Mouse (Mus musculus): ENCODE results near the gene Wars. TPM values are rescaled to one million over a fixed set of nuclear protein-coding genes. Genes with fewer than 3 reads are reported as not detected.

The Wars gene
- polyA plus RNA-seq, 1 experiment, result 80.1 TPM

- H3K27ac ChIP-seq (ENCODE audit: insufficient read depth, low read length), result no peak overlapping the region
- 0 out of 2 replicates have a peak, but pooled peaks cover 2% of the 10 kb centered on the region for H3K4me1 ChIP-seq (ENCODE audit: control insufficient read depth, insufficient read depth, low read length)
- TF ChIP-seq POLR2A (IDR thresholded peaks at IDR 0.05; ENCODE audit: low read depth, low read length) (no peak), CTCF (IDR thresholded peaks at IDR 0.05; ENCODE audit: borderline replicate concordance, insufficient read depth, low read length) (no peak)
- H3K4me3 ChIP-seq (ENCODE audit: insufficient read depth, low read length), result no peak overlapping the region
Observed at GRCm38 (mm10) chr12:108842663-108843062, 51.3 kb downstream of the Wars start.

DNA sequence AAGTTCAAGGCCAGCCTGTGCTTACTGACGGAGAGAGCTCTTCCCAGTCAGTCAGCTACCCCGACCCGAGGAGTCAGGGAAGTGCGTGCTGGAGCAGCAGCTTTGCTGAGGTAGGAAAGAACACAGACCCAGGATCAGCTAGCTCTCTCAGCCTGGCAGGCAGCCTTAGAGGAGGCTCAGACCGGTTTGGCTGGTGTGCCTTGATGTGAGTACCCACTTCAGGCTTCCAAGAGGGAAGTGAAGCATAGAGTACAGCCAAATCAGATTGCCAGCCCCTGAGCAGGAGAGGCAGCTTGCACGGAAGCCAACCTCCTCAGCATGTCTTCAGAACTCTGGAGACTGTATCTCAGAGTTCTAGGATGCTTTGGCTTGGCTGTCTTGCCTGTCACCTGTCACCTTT is 52.8 kb downstream of the Wars start:
- Histone ChIP-seq H3K4me1 (ENCODE audit: control insufficient read depth, insufficient read depth, low read length) (peaks cover 3% of the 10 kb centered on the region; the same call in 1 of the 2 replicates), H3K4me3 (ENCODE audit: insufficient read depth, low read length) (no peak overlapping the region), H3K27ac (ENCODE audit: insufficient read depth, low read length) (no peak overlapping the region)
- TF ChIP-seq CTCF (IDR thresholded peaks at IDR 0.05; ENCODE audit: borderline replicate concordance, insufficient read depth, low read length) (no peak), POLR2A (IDR thresholded peaks at IDR 0.05; ENCODE audit: low read depth, low read length) (no peak)

DNA sequence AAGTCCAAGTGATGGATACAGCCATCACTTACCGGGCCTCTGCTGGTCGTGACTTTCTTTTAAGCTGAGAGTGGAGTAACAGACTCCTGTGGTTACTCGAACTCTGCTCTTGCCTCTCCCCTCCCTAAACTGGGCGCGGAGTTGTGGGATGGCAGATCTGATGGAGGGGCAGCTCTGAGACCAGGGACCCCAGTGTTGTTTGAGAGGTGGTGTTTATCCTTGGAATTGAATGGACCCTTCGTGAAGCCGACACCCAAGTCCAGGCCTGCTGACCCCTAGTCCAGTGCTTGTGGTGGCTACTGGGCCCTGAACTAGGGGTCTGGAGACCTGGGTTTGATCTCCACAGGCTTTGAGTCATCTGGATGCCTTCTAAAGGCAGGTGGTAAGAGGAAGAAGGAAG is 57.3 kb downstream of the Wars start:
- no peak for TF ChIP-seq CTCF (IDR thresholded peaks at IDR 0.05; ENCODE audit: borderline replicate concordance, insufficient read depth, low read length)
- TF ChIP-seq POLR2A (IDR thresholded peaks at IDR 0.05; ENCODE audit: low read depth, low read length), result no peak
- peaks cover 10% of the 10 kb centered on the region; the same call in 1 of the 2 replicates for H3K4me1 ChIP-seq (ENCODE audit: control insufficient read depth, insufficient read depth, low read length)
- peak overlapping the region; percentile 66 for H3K4me3 ChIP-seq (ENCODE audit: insufficient read depth, low read length)
- H3K27ac ChIP-seq (ENCODE audit: insufficient read depth, low read length), result no peak overlapping the region

- Histone ChIP-seq H3K4me1 (ENCODE audit: control insufficient read depth, insufficient read depth, low read length) (peaks cover 12% of the 10 kb centered on the region; the same call in 1 of the 2 replicates), H3K4me3 (ENCODE audit: insufficient read depth, low read length) (peak within 1 kb of the TSS; percentile 66), H3K27ac (ENCODE audit: insufficient read depth, low read length) (peak within 1 kb of the TSS; percentile 81)
- TF ChIP-seq POLR2A (IDR thresholded peaks at IDR 0.05; ENCODE audit: low read depth, low read length) (peak; percentile 91), CTCF (IDR thresholded peaks at IDR 0.05; ENCODE audit: borderline replicate concordance, insufficient read depth, low read length) (no peak)
Observed at GRCm38 (mm10) chr12:108835840-108836409, 58.0 kb downstream of the Wars start, which contains the start of the genes Slc25a29 and Slc25a47. Slc25a29 (minus strand) TSS chr12:108835883. Slc25a47 (plus strand) TSS chr12:108836046.

DNA sequence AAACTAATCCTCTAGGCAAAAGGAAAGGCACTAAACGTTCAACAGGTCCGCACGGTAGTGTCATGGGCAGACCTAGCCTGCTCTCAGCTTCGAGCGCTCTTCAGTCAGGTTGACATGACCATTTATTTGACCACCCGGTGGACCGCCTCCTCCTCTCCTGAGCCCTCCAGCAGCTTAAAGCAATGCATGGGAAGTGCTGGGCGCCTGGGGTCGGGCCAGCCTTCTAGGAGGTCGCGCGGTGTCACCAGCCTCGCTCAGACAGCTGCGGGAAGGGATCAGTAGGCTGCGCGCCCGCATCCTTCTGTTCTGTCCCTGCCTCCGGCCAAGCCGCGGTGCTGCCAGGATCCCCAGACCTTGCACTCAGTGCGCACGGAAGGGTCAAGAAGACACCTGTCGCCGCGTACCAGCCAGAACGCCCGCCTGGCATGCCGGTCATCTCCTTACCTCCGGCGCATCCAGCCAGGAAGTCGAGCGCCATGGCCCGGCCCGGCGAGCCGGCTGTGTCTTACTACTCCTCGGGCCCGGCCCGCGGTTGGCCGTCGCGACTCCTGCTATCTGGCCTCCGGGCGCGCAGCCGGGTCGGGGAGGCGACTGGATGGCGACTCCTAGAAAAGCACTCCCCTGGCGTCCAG is 58.6 kb downstream of the Wars start:
- no peak; the same call in 1 of the 2 replicates for TF ChIP-seq POLR2A (IDR thresholded peaks at IDR 0.05; ENCODE audit: low read depth, low read length)
- no peak for TF ChIP-seq CTCF (IDR thresholded peaks at IDR 0.05; ENCODE audit: borderline replicate concordance, insufficient read depth, low read length)
- peaks cover 12% of the 10 kb centered on the region; the same call in 1 of the 2 replicates for H3K4me1 ChIP-seq (ENCODE audit: control insufficient read depth, insufficient read depth, low read length)
- peak overlapping the region; percentile 44 for H3K4me3 ChIP-seq (ENCODE audit: insufficient read depth, low read length)
- H3K27ac ChIP-seq (ENCODE audit: insufficient read depth, low read length), result no peak overlapping the region

- peaks cover 12% of the 10 kb centered on the region; the same call in 1 of the 2 replicates for H3K4me1 ChIP-seq (ENCODE audit: control insufficient read depth, insufficient read depth, low read length)
- TF ChIP-seq POLR2A (IDR thresholded peaks at IDR 0.05; ENCODE audit: low read depth, low read length) (no peak), CTCF (IDR thresholded peaks at IDR 0.05; ENCODE audit: borderline replicate concordance, insufficient read depth, low read length) (no peak)
- H3K27ac ChIP-seq (ENCODE audit: insufficient read depth, low read length), result no peak overlapping the region
- peak overlapping the region; percentile 44; the same call in 1 of the 2 replicates for H3K4me3 ChIP-seq (ENCODE audit: insufficient read depth, low read length)
Observed at GRCm38 (mm10) chr12:108834786-108835185, 59.2 kb downstream of the Wars start.

DNA sequence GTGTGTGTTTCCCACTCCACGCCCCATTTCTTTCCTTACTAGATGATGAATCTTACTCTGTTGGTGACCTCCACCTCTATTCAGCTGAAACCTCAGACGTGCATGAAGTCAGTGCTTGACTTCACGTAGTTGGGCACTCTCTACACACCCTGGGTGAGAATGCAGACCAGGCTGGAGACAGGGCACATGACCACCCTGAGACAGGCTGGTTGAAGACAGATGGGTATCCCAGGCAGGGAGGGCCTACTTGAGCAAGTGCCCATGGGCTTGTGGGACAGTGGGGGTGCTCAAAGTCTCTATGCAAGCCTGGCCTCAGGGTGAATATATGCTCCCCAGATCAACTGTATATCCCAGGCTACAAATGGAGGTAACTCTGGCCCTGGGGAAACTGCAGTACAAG is 59.6 kb downstream of the Wars start:
- Histone ChIP-seq H3K4me3 (ENCODE audit: insufficient read depth, low read length) (no peak overlapping the region), H3K27ac (ENCODE audit: insufficient read depth, low read length) (no peak overlapping the region), H3K4me1 (ENCODE audit: control insufficient read depth, insufficient read depth, low read length) (peaks cover 12% of the 10 kb centered on the region; the same call in 1 of the 2 replicates)
- no peak for TF ChIP-seq POLR2A (IDR thresholded peaks at IDR 0.05; ENCODE audit: low read depth, low read length)
- no peak for TF ChIP-seq CTCF (IDR thresholded peaks at IDR 0.05; ENCODE audit: borderline replicate concordance, insufficient read depth, low read length)

DNA sequence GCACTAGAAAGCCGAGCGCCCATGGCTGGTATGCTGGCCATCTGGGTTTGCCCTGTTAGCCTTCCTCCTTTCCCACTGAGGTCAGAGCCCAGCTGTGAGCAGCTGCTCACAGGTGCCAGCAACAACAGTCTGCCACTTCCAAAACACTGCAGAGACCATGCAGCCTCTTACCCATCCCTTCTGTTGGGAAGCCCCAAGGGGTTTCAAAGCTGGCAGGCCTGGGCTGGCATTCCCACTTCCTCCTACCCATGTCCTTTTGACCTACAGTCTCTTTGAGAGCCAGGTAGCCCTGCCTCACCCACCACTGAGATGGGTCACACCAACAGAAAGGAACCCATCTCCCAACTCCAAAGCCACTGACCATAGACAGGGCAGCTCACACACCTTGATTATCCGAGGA is 60.6 kb downstream of the Wars start:
- peaks cover 12% of the 10 kb centered on the region; the same call in 1 of the 2 replicates for H3K4me1 ChIP-seq (ENCODE audit: control insufficient read depth, insufficient read depth, low read length)
- TF ChIP-seq POLR2A (IDR thresholded peaks at IDR 0.05; ENCODE audit: low read depth, low read length) (no peak), CTCF (IDR thresholded peaks at IDR 0.05; ENCODE audit: borderline replicate concordance, insufficient read depth, low read length) (no peak)
- no peak overlapping the region for H3K4me3 ChIP-seq (ENCODE audit: insufficient read depth, low read length)
- no peak overlapping the region for H3K27ac ChIP-seq (ENCODE audit: insufficient read depth, low read length)

DNA sequence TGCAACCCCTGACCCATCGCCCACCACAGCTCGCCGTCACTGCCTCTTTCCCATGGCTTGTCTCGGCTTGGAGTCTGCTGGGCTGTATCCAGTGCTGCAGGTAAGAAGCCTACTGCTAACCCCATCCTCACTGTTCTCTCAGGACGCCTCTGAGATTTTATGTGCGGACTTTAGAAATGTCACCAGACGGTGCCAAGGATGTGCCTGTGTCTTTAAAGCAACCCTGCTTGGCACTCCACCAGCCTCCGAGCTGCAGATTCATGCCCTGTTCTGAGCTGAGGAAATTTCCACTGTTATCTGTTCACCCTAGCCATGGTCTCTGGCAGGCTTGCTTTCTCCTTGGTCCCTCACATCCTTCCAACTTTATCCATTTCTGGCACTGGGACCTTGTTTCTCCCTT is 61.1 kb downstream of the Wars start:
- Histone ChIP-seq H3K4me3 (ENCODE audit: insufficient read depth, low read length) (no peak overlapping the region), H3K4me1 (ENCODE audit: control insufficient read depth, insufficient read depth, low read length) (peaks cover 12% of the 10 kb centered on the region; the same call in 1 of the 2 replicates), H3K27ac (ENCODE audit: insufficient read depth, low read length) (no peak overlapping the region)
- TF ChIP-seq POLR2A (IDR thresholded peaks at IDR 0.05; ENCODE audit: low read depth, low read length) (no peak), CTCF (IDR thresholded peaks at IDR 0.05; ENCODE audit: borderline replicate concordance, insufficient read depth, low read length) (no peak)
